Mouse (Mus musculus) CH12F3 (cell line): ENCODE results near the gene Pla2g16.

Source experiments
- in situ Hi-C: fragments of 300-500 bp; cut with MboI; formaldehyde crosslinking; loops from 2 replicates; pipeline ENCODE4 v1.14.3; 2020; ENCODE audit warnings: low sequenced_read_pairs

Pla2g16 gene

DNA sequence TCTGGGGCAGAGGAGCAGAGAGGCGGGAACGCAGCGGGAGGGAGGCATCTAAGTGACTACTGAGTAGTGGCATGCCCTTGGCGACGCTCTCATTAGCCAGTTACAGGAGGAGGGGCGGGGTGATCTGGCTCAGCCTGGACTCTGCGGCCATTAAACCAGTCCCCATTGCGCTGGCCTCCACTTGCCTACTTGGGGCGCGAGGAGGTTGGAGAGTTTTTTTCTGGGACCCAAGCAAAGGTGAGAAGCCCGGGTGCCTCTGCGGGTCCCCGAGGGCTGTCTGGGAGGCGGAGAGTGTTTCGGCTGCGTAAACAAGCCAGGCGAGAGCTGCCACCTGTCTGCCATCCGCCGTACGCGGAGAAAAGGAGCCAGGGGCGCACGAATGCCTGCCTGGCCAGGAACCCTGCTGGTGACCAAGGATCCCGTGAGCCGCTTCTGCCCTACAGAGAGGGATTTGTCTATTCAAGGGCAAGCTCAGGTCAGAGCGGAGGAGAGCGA is at the start of gene Pla2g16:
Gene Pla2g16 (plus strand): TSS at position 132 of the 495 bp plus-strand sequence.
- in situ Hi-C loops = no loop called here

- in situ Hi-C loops = no loop called here
Observed at GRCm38 (mm10) chr19:7508026-7508425, 49.2 kb upstream of the Pla2g16 start.

DNA sequence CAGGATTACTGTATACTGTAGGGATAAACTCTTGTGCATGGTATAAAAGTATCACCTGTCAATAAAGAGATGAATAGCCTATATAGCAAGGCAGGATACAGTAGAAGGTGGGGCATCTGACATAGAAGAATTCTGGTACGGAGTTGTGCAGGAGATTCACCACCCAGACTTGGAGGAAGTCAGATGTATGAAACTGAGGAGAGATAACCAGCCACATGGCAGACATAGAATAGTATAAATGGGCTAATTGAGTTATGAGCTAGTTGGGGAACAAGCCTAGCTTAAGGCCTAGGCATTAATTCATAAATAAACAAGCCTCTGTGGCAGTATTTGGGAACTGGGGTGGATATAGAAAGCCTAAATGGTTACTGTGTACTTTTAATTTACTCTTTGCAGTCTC is 40.8 kb upstream of the Pla2g16 start:
- in situ Hi-C loops = no loop called here

GRCm38 (mm10) chr19:7521619-7522018 is 35.6 kb upstream of the Pla2g16 start:
- in situ Hi-C loops = no loop called here

DNA sequence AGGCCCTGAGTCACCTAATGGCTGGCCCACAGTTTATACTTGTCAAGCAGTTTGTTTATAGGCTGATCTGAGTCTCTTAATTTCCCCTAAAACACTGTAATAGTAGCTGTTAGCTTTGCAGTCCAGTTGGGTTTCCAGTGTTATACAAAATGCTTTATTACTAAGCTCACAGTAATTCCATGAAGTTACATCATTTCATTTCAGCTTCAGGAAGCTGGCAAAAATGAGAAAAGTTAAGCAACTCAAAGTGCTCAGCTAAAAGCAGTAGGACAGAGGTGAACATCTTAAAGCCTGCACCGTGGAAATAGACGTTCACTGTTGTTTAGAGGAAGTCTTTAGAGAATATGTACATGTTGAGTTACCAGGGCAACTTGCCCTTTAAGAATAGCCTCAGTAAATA is 34.4 kb upstream of the Pla2g16 start:
- in situ Hi-C loops = no loop called here

GRCm38 (mm10) chr19:7523292-7523691 is 34.0 kb upstream of the Pla2g16 start:
- in situ Hi-C loops = no loop called here

GRCm38 (mm10) chr19:7523781-7524180 is 33.5 kb upstream of the Pla2g16 start:
- in situ Hi-C loops = no loop called here

GRCm38 (mm10) chr19:7524879-7525278 is 32.4 kb upstream of the Pla2g16 start:
- in situ Hi-C loops = no loop called here

DNA sequence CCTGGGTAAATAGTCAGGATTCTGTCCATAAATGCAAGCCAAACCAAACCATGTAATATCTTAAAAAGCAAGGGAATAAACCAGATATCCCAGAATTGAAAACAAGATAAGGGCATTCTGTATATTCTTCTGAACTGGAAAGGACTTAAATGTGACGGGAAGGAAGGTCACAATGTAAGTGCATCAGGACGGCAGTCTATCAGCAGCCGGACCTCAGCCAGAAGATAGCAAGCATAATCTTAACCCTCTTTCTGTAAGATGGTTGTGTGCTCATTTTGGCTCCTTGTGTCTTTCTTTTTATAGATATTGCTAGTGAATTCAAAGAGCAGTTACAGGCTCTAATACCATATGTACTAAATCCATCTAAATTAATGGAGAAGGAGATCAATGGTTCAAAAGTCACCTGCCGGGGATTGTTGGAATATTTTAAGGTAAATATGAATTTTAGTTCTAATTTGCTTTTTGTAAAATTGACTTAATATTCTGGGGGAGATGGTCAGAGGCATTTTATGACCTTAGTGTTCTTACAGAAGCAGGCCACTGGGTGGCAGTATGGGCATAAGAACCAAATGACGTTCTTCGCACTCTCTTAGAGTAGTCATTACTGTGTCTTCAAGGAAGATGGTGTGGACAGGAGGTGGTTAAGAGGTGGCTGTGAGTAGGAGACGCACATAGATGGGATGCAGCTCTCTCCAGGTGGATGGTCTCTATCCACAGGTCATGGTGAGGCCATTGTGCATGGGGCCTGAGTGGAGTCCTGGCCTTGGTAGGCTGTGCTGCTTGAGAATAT is 28.4 kb upstream of the Pla2g16 start:
- in situ Hi-C loops = no loop called here

- in situ Hi-C loops = loop anchor here (10.0 kb wide), 1 partner anchor 63 kb away; no protein-coding TSS in a partner anchor
Observed at GRCm38 (mm10) chr19:7531906-7532305, 25.4 kb upstream of the Pla2g16 start.

GRCm38 (mm10) chr19:7533891-7534290 is 23.4 kb upstream of the Pla2g16 start:
- in situ Hi-C loops = loop anchor here (10.0 kb wide), 1 partner anchor 61 kb away; no protein-coding TSS in a partner anchor

- in situ Hi-C loops = no loop called here
Observed at GRCm38 (mm10) chr19:7548924-7549323, 8.3 kb upstream of the Pla2g16 start.

- in situ Hi-C loops = no loop called here
Observed at GRCm38 (mm10) chr19:7551550-7552300, 5.5 kb upstream of the Pla2g16 start.

GRCm38 (mm10) chr19:7552301-7552673 is 5.0 kb upstream of the Pla2g16 start:
- in situ Hi-C loops = no loop called here

- in situ Hi-C loops = no loop called here
Observed at GRCm38 (mm10) chr19:7553441-7553840, 3.8 kb upstream of the Pla2g16 start.

GRCm38 (mm10) chr19:7554881-7555280 is 2.4 kb upstream of the Pla2g16 start:
- in situ Hi-C loops = no loop called here

DNA sequence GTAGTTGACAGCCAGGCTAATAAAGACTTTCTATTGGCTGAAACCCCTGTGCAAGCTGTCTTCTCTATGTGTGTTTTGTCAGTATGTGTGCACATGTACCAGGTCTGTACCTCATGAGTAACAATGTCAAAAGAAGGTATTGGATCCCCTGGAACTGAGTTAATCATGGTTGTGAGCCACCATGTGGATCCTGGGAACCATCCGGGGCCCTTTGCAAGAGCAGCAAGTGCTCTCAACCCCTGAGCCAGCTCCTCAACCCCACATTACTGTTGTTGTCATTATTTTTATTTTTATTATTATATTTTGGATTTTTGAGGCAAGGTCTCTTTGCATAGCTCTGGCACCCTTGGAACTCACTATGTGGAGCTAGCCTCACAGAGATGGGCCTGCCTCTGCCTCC is 618 bp upstream of the Pla2g16 start:
- in situ Hi-C loops = no loop called here

DNA sequence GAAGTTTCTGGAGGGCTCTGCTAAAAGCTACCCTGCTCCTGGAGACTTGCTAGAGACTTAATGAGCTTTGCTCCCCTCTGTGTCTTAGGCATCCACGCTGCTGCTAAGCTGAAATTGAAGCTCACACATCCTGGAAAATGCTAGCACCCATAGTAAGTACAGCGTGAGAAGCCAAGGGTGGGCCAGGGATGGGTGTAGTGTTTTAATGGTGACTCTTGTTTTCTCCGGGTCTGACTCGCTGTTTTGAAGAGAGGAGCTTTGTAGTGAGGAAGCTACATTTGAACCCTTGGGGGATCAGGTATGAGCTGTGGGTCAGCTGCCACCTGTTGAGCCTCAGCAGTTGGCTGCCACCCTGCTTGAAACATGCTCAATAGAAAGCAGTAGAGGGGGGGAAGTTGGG is 585 bp downstream of the Pla2g16 start:
- in situ Hi-C loops = no loop called here

GRCm38 (mm10) chr19:7558675-7559074 is 1.4 kb downstream of the Pla2g16 start:
- in situ Hi-C loops = no loop called here

- in situ Hi-C loops = no loop called here
Observed at GRCm38 (mm10) chr19:7559986-7560385, 2.7 kb downstream of the Pla2g16 start.

- in situ Hi-C loops = no loop called here
Observed at GRCm38 (mm10) chr19:7561456-7561855, 4.2 kb downstream of the Pla2g16 start.

GRCm38 (mm10) chr19:7562601-7563129 is 5.4 kb downstream of the Pla2g16 start:
- in situ Hi-C loops = no loop called here
